Mouse (Mus musculus): ENCODE results near the gene Tal1. TPM values are rescaled to one million over a fixed set of nuclear protein-coding genes. Genes with fewer than 3 reads are reported as not detected.

The Tal1 gene
- polyA plus RNA-seq, 1 experiment from 2014 or later: 0.25 TPM

DNA sequence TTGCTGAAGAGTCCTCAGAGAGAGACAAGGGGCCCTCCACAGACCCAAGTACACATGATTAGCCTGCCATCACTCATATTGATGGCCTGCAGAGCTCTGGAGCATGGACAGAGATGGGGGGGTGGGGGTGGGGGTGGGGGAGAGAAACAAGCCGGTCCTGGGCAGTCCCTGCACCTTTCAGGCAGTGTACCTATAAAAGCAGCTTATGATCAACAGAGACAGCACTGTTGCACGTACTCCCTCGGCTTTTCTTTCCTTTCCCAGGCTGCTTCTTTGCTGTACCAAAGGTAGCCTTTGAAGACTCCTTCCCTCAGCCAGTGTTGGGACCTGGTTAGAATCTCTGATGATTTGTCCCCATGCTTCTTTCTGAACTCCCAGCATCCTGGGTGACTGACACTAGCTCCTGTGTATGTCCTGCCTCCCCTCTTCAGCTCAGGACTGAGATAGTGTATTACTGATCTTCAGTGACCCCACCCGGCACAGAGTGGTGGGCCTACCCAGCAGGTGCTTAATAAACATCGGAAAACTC lies 23.7 kb downstream of the Tal1 start:
- Histone ChIP-seq H3K27me3 (replicated peaks; ENCODE audit: control insufficient read depth, insufficient read depth, low read length) (no peaks in the 10 kb centered on the region), H3K4me1 (replicated peaks; ENCODE audit: control insufficient read depth, insufficient read depth, low read length) (peaks cover 11% of the 10 kb centered on the region), H3K9ac (replicated peaks; ENCODE audit: low read depth, low read length) (peak overlapping the region; percentile 26; the same call in 1 of the 2 replicates), H3K36me3 (ENCODE audit: control insufficient read depth, insufficient read depth) (no peaks in the 10 kb centered on the region), H3K9me3 (ENCODE audit: control insufficient read depth, low read length) (no peaks in the 10 kb centered on the region), H3K4me3 (replicated peaks; ENCODE audit: low read length) (no peak overlapping the region), H3K4me2 (ENCODE audit: low read length) (no peak overlapping the region), H3K27ac (ENCODE audit: low read length) (no peak overlapping the region)
- 7% methylated on average over 5 of the region's 5 CpGs for WGBS
- ATAC-seq: peak; percentile 10; the same call in 1 of the 2 replicates

DNA sequence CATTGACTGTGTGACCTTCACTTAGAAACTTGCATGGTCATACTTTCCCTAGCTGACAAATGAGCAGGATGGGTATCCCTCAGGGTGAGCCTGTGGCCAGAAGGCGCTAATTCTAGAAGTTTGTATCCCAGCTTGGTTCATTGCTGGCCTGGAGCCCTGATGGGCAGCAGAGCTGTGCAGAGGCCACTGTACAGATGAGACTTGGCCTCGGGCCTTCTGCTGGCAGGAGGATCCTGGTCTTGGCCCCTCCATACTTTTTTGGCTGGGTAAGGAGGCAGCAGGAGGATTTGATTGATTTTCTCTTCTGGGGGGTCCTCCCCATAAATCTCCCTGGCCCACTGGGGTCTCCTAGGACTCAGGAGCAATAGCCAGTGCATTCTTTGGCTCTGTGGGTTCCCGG lies 26.8 kb downstream of the Tal1 start:
- Histone ChIP-seq H3K4me2 (ENCODE audit: low read length) (no peak overlapping the region), H3K9ac (replicated peaks; ENCODE audit: low read depth, low read length) (no peak overlapping the region), H3K27ac (ENCODE audit: low read length) (no peak overlapping the region), H3K27me3 (replicated peaks; ENCODE audit: control insufficient read depth, insufficient read depth, low read length) (no peaks in the 10 kb centered on the region), H3K4me3 (replicated peaks; ENCODE audit: low read length) (no peak overlapping the region), H3K4me1 (replicated peaks; ENCODE audit: control insufficient read depth, insufficient read depth, low read length) (peaks cover 11% of the 10 kb centered on the region), H3K9me3 (ENCODE audit: control insufficient read depth, low read length) (no peaks in the 10 kb centered on the region), H3K36me3 (ENCODE audit: control insufficient read depth, insufficient read depth) (no peaks in the 10 kb centered on the region)
- 81% methylated on average over 3 of the region's 3 CpGs for WGBS
- no peak for ATAC-seq

GRCm38 (mm10) chr4:115085522-115086095 lies 29.4 kb downstream of the Tal1 start:
- Histone ChIP-seq H3K4me3 (replicated peaks; ENCODE audit: low read length) (no peak overlapping the region), H3K9ac (replicated peaks; ENCODE audit: low read depth, low read length) (no peak overlapping the region), H3K27me3 (replicated peaks; ENCODE audit: control insufficient read depth, insufficient read depth, low read length) (peaks cover 5% of the 10 kb centered on the region; the same call in 1 of the 2 replicates), H3K9me3 (ENCODE audit: control insufficient read depth, low read length) (no peaks in the 10 kb centered on the region), H3K27ac (ENCODE audit: low read length) (no peak overlapping the region), H3K36me3 (ENCODE audit: control insufficient read depth, insufficient read depth) (no peaks in the 10 kb centered on the region), H3K4me2 (ENCODE audit: low read length) (no peak overlapping the region), H3K4me1 (replicated peaks; ENCODE audit: control insufficient read depth, insufficient read depth, low read length) (no peaks in the 10 kb centered on the region)
- ATAC-seq: peak; percentile 38; the same call in 1 of the 2 replicates
- WGBS: 17% methylated on average over 6 of the region's 6 CpGs

DNA sequence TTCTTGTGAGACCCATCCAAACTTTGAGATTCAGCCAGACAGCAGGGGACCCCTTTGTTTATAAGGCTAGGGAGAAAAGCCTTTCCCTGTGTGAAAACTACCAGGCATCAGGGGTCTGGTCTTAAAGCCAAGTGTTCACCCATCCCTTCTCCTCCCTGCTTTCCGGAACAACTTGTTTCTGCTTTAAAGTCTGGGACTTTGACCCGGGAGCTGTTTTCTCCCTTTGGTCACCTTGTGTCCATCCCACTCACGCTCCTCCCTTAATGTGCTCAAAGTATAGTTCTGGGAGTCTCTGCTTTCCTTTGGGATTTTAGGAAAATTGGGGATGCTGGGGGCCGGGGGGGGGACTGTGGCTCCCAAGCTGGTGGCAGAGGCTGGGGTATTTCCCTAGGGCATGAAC lies 30.0 kb downstream of the Tal1 start:
- Histone ChIP-seq H3K9ac (replicated peaks; ENCODE audit: low read depth, low read length) (no peak overlapping the region), H3K4me1 (replicated peaks; ENCODE audit: control insufficient read depth, insufficient read depth, low read length) (no peaks in the 10 kb centered on the region), H3K27me3 (replicated peaks; ENCODE audit: control insufficient read depth, insufficient read depth, low read length) (peaks cover 5% of the 10 kb centered on the region; the same call in 1 of the 2 replicates), H3K4me2 (ENCODE audit: low read length) (no peak overlapping the region), H3K36me3 (ENCODE audit: control insufficient read depth, insufficient read depth) (no peaks in the 10 kb centered on the region), H3K9me3 (ENCODE audit: control insufficient read depth, low read length) (no peaks in the 10 kb centered on the region), H3K4me3 (replicated peaks; ENCODE audit: low read length) (no peak overlapping the region), H3K27ac (ENCODE audit: low read length) (no peak overlapping the region)
- WGBS: 71% methylated on average over 4 of the region's 4 CpGs
- ATAC-seq: no peak

DNA sequence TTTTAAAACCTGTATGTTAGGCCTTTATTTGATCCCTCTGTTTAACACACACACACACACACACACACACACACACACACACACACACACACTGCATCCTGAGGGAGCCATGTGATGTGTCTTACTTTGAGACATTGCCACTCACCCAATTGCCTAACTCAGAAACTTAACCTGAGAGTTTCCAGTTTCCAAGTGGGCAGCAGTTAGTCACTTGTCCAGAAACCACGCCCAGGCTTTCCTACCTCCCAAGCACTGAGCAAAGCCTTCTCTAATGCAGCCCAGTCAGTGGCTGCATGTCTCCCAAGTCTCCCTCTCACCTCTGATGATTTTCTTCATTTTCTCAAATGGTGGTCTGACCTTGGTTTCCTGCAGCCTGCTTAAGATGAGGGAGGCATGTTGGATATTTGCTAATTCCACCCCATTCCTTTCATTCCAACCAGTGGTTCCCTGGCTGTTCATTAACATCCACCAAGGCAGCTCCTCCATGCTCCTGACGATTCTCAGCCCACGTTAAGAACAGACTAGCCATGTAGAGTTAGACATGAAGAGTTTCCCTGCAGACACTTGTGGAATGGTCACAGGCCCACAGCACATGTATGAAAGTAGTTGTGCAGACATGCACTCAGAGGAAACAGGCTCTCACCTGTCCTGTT lies 30.7 kb downstream of the Tal1 start:
- no peaks in the 10 kb centered on the region for H3K4me1 ChIP-seq (replicated peaks; ENCODE audit: control insufficient read depth, insufficient read depth, low read length)
- H3K4me2 ChIP-seq (ENCODE audit: low read length): no peak overlapping the region
- 54% methylated on average over 3 of the region's 3 CpGs for WGBS
- no peak overlapping the region for H3K4me3 ChIP-seq (replicated peaks; ENCODE audit: low read length)
- no peak for ATAC-seq
- H3K9me3 ChIP-seq (ENCODE audit: control insufficient read depth, low read length): no peaks in the 10 kb centered on the region
- H3K9ac ChIP-seq (replicated peaks; ENCODE audit: low read depth, low read length): no peak overlapping the region
- H3K27ac ChIP-seq (ENCODE audit: low read length): no peak overlapping the region
- H3K27me3 ChIP-seq (replicated peaks; ENCODE audit: control insufficient read depth, insufficient read depth, low read length): peaks cover 5% of the 10 kb centered on the region; the same call in 1 of the 2 replicates
- H3K36me3 ChIP-seq (ENCODE audit: control insufficient read depth, insufficient read depth): no peaks in the 10 kb centered on the region

GRCm38 (mm10) chr4:115088611-115089338 lies 32.5 kb downstream of the Tal1 start, which contains the start of gene Pdzk1ip1:
TSS of gene Pdzk1ip1 (plus strand) at chr4:115088708.
- no peak within 1 kb of the TSS for H3K9ac ChIP-seq (replicated peaks; ENCODE audit: low read depth, low read length)
- no peak within 1 kb of the TSS for H3K4me2 ChIP-seq (ENCODE audit: low read length)
- no peaks in the 10 kb centered on the region for H3K4me1 ChIP-seq (replicated peaks; ENCODE audit: control insufficient read depth, insufficient read depth, low read length)
- 26% methylated on average over 11 of the region's 11 CpGs for WGBS
- ATAC-seq: no peak
- H3K4me3 ChIP-seq (replicated peaks; ENCODE audit: low read length): no peak within 1 kb of the TSS
- H3K9me3 ChIP-seq (ENCODE audit: control insufficient read depth, low read length): no peaks in the 10 kb centered on the region
- peaks cover 5% of the 10 kb centered on the region; the same call in 1 of the 2 replicates for H3K27me3 ChIP-seq (replicated peaks; ENCODE audit: control insufficient read depth, insufficient read depth, low read length)
- H3K36me3 ChIP-seq (ENCODE audit: control insufficient read depth, insufficient read depth): no peaks in the 10 kb centered on the region
- no peak within 1 kb of the TSS for H3K27ac ChIP-seq (ENCODE audit: low read length)

GRCm38 (mm10) chr4:115090592-115090991 lies 34.4 kb downstream of the Tal1 start:
- no peaks in the 10 kb centered on the region for H3K36me3 ChIP-seq (ENCODE audit: control insufficient read depth, insufficient read depth)
- ATAC-seq: no peak
- H3K4me3 ChIP-seq (replicated peaks; ENCODE audit: low read length): no peak overlapping the region
- H3K9ac ChIP-seq (replicated peaks; ENCODE audit: low read depth, low read length): no peak overlapping the region
- 75% methylated on average over 2 of the region's 2 CpGs for WGBS
- no peak overlapping the region for H3K27ac ChIP-seq (ENCODE audit: low read length)
- no peaks in the 10 kb centered on the region for H3K9me3 ChIP-seq (ENCODE audit: control insufficient read depth, low read length)
- H3K4me1 ChIP-seq (replicated peaks; ENCODE audit: control insufficient read depth, insufficient read depth, low read length): peaks cover 1% of the 10 kb centered on the region
- H3K4me2 ChIP-seq (ENCODE audit: low read length): no peak overlapping the region
- peaks cover 16% of the 10 kb centered on the region for H3K27me3 ChIP-seq (replicated peaks; ENCODE audit: control insufficient read depth, insufficient read depth, low read length)

DNA sequence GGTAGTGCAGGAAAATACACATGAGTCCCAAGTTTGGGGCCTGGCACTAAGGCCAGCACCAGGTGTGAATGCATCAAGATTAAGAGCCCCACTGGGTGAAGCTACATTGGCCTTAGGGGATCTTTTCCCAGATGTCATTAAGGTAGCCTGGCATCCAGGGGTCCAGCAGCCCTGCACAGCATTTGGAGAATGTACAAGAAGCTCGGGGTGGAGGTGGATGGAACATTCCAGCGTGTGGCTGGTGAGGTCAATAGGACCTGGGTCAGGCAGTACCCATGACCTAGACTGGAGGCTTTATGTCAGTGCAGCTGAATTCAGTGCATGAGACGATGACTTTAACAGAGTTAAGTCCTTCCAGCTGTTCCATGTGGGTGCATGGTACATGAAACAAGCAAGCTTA lies 35.6 kb downstream of the Tal1 start:
- H3K27ac ChIP-seq (ENCODE audit: low read length): no peak overlapping the region
- H3K4me2 ChIP-seq (ENCODE audit: low read length): no peak overlapping the region
- H3K4me3 ChIP-seq (replicated peaks; ENCODE audit: low read length): no peak overlapping the region
- no peak overlapping the region for H3K9ac ChIP-seq (replicated peaks; ENCODE audit: low read depth, low read length)
- no peak for ATAC-seq
- H3K4me1 ChIP-seq (replicated peaks; ENCODE audit: control insufficient read depth, insufficient read depth, low read length): peaks cover 7% of the 10 kb centered on the region
- H3K9me3 ChIP-seq (ENCODE audit: control insufficient read depth, low read length): no peaks in the 10 kb centered on the region
- H3K36me3 ChIP-seq (ENCODE audit: control insufficient read depth, insufficient read depth): no peaks in the 10 kb centered on the region
- peaks cover 21% of the 10 kb centered on the region for H3K27me3 ChIP-seq (replicated peaks; ENCODE audit: control insufficient read depth, insufficient read depth, low read length)
- 82% methylated on average over 3 of the region's 3 CpGs for WGBS

DNA sequence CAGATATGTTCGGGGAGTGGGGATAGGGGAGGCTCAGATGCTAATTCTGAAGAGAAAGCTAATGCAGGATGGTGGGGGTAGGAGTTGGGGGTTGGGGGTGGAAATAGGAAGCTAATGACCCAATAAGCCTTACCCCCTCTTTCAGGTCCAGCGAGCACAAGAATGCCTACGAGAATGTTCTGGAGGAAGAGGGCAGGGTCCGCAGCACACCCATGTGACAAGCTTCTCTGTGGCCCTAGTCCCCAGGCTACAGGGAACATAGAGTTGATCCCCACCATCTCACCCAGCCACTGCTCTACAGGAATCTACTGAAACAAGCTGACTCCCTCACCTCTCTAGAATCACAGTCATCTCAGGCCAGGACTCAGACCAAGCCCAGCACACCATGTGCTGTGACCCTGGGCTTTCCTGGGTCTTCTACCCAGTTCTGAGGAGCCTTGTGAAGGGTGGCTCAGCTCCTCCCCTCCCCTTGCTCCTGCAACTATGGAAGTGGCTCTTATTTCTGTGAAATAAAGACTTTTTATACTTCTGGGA lies 37.2 kb downstream of the Tal1 start:
- no peak overlapping the region for H3K27ac ChIP-seq (ENCODE audit: low read length)
- H3K4me1 ChIP-seq (replicated peaks; ENCODE audit: control insufficient read depth, insufficient read depth, low read length): peaks cover 9% of the 10 kb centered on the region
- no peak overlapping the region for H3K4me3 ChIP-seq (replicated peaks; ENCODE audit: low read length)
- no peak for ATAC-seq
- H3K27me3 ChIP-seq (replicated peaks; ENCODE audit: control insufficient read depth, insufficient read depth, low read length): peaks cover 31% of the 10 kb centered on the region
- no peaks in the 10 kb centered on the region for H3K36me3 ChIP-seq (ENCODE audit: control insufficient read depth, insufficient read depth)
- H3K9me3 ChIP-seq (ENCODE audit: control insufficient read depth, low read length): no peaks in the 10 kb centered on the region
- no peak overlapping the region for H3K9ac ChIP-seq (replicated peaks; ENCODE audit: low read depth, low read length)
- 71% methylated on average over 4 of the region's 4 CpGs for WGBS
- no peak overlapping the region for H3K4me2 ChIP-seq (ENCODE audit: low read length)

Measured in forebrain, embryonic 16.5 days (tissue).